Mouse (Mus musculus) spleen, adult 2 months (tissue): Measurements from ENCODE around the gene Slc38a1.

ENCODE experiments used
- CTCF ChIP-seq: fragments of 200-500 bp; IDR thresholded peaks from 2 replicates; pipeline ENCODE4 v1.5.1; 2011; ENCODE audit warnings: mild to moderate bottlenecking, inconsistent platforms; ENCODE audit not compliant: insufficient read depth, insufficient read length, insufficient replicate concordance; ENCODE audit errors: extremely low read depth
- POLR2A ChIP-seq: fragments of 200-500 bp; IDR thresholded peaks from 2 replicates; pipeline ENCODE4 v1.6.1; 2011; ENCODE audit warnings: low read depth, low read length, inconsistent platforms

- no peak for TF ChIP-seq CTCF
- no peak for TF ChIP-seq POLR2A
Observed at GRCm38 (mm10) chr15:96692401-96692800, 49.7 kb upstream of the Slc38a1 start.
